Mouse (Mus musculus): ENCODE data around the gene Dmrtc2. TPM values are rescaled to one million over a fixed set of nuclear protein-coding genes. Genes with fewer than 3 reads are reported as not detected.
"Not testable (repeated sequence)": the region's sequence is repeated elsewhere in the genome, so short reads cannot be mapped to it uniquely, and the experiment has no call there.

The Dmrtc2 gene
- total RNA-seq, 2 experiments from 2014 or later: not detected

GRCm38 (mm10) chr7:24864156-24864555 lies 5.7 kb upstream of the Dmrtc2 start:
- ATAC-seq (replicated peaks; ENCODE audit: poor library complexity): no peak; the same call in 1 of the 2 replicates

- no peak for ATAC-seq (replicated peaks; ENCODE audit: poor library complexity)
Measured at GRCm38 (mm10) chr7:24869080-24869479, 777 bp upstream of the Dmrtc2 start.

DNA sequence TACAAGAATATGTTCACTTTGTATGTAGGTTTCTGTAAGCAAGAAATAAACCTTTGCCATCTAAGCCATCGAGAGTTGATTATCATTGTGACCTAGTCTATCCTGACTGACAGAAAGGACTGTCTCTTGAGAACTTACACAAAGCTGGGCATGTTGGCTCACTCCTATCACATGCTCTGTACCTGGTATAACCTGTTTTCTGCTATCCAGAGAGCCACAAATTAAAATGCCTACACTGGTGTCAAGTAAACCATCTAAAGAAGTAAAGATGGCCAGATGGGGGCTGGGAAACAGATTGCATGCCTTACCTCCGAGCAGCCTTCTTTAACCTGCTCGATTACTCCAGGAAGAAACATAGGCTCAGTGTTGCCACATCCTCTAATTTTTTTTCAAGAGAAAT lies 7.7 kb downstream of the Dmrtc2 start:
- ATAC-seq (replicated peaks; ENCODE audit: poor library complexity): no peak

DNA sequence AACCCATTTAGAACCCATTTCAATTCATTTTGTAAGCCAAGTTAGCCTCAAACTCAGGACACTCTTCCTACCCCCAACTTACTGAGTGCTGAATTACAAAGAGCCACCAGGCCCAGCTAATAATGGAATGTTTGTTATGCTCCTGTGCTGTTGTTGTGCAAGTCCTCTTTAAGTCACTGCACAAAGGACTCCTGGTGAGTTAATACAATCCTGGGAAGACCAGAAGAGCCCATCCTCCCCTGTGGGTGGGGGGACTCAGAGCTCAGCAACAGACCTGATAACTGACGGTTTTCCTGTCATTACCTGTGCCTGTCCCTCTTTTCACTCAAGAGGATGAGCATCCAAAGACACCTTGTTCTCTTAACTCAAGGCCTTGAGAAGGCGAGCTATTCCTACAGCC lies 9.8 kb downstream of the Dmrtc2 start:
- no peak for ATAC-seq (replicated peaks; ENCODE audit: poor library complexity)

DNA sequence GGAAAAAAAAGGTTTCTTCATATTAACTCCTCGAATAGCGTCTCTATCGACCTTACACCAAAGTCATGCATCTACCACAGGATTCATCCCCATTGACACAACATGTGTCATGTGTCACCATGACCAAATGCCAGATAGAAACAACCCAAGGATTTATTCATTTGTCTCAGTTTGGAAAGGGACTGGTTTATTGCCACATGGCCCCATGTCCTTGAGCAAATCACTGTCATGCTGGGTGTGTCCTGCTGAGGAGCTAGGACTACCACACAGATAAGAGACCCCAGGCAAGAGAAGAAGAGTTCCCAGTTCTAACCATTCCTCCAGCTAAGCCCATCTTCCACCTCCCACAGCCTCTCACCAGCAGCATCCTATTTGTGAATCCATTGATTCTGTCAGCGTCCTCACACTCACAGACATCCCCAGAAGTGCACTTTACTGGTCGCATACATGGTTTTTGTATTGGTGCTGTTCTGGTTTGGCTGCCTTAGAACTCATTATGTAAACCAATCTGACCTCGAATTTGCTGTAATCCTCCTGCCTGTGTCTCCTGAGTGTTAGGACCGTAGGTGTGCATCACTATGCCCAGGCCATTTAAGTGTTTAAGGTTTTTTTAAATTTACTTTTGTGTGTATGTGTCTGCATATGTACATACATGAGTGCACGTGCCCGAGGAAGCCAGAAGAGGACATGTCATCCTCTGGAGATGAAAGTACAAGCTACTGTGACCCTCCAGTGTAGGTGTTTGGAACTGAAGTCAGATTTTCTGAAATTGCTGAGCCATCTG lies 12.8 kb downstream of the Dmrtc2 start:
- no peak for ATAC-seq (replicated peaks; ENCODE audit: poor library complexity)

GRCm38 (mm10) chr7:24883896-24884692 lies 14.2 kb downstream of the Dmrtc2 start, which contains the start of gene Rps19:
TSS of gene Rps19 (plus strand) at chr7:24884371.
- ATAC-seq (replicated peaks; ENCODE audit: poor library complexity): peak; percentile 83

- ATAC-seq (replicated peaks; ENCODE audit: poor library complexity): no peak; the same call in 1 of the 2 replicates
Measured at GRCm38 (mm10) chr7:24884693-24885291, 14.9 kb downstream of the Dmrtc2 start.

DNA sequence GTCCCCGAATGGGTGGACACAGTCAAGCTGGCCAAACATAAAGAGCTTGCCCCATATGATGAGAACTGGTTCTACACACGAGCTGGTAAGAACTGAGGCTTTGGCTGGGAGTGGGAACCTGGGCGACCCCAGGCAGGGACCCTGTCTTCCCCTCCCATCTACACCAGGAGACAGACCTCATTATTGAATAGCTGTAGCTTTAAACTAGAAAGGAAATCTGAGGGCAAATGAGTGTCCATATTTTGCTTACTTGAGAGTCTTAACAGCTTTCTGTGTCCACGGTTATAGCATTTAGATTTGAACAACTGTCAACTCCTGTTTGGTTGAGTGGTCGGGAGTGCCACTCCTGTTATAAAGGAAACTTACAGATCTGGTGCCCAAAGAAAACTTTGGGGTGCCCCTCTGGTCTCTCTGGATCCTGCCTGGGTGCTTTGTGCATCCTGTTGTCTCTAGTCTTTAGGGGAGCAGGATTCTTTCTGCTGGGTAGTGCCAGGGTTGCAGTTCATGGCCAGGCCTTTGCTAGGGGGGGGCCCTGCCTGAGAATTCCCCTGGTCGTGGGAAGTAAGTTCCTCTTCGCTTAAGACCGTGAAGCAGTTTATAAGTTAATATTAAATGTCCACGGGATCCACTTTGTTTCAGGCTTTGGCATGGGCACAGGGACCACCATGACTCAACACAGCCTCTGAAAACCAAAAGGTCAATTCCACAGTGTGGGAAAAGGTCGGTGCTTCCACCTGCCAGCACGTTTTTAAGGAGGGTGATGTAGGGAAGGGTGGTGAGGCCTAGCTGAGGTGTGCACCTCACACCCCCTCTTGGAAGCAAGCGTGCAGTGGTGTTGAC lies 15.8 kb downstream of the Dmrtc2 start:
- no peak for ATAC-seq (replicated peaks; ENCODE audit: poor library complexity)

DNA sequence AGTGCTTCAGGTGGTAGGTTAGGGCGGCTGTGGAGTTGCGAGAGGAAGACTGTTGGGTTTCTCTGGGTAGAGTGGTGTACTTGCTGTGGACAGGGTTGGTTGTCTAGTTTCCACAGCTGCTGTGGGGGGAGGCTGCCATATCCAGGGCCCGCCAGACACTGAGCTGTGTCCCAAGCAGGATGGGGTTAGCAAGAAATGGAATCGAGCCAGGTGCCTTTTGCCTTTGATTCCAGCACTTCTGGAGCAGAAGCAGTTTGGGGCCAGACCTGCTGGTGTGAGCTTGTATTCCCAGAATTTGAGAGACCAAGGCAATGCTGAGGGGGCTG lies 16.4 kb downstream of the Dmrtc2 start:
- no peak for ATAC-seq (replicated peaks; ENCODE audit: poor library complexity)

DNA sequence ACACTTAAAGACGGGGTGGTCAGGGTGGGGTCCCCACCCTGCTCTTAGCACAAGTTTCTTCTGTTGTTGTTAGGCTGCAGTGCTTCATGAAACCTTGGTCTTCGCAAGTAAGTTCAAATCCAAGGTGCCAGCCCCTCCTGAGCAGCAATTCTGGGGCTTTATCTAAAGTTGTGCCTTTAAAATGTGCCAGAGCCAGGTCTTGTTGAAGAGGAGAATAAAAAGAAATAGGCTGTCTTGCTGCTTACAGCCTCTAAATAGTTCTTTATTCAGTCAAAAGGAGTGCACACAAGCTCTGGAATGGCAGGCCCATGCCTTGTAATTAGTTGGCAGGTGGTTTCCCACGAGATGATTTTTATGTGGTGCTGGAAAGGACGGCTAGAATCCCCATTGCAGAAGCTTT lies 17.2 kb downstream of the Dmrtc2 start:
- ATAC-seq (replicated peaks; ENCODE audit: poor library complexity): no peak

DNA sequence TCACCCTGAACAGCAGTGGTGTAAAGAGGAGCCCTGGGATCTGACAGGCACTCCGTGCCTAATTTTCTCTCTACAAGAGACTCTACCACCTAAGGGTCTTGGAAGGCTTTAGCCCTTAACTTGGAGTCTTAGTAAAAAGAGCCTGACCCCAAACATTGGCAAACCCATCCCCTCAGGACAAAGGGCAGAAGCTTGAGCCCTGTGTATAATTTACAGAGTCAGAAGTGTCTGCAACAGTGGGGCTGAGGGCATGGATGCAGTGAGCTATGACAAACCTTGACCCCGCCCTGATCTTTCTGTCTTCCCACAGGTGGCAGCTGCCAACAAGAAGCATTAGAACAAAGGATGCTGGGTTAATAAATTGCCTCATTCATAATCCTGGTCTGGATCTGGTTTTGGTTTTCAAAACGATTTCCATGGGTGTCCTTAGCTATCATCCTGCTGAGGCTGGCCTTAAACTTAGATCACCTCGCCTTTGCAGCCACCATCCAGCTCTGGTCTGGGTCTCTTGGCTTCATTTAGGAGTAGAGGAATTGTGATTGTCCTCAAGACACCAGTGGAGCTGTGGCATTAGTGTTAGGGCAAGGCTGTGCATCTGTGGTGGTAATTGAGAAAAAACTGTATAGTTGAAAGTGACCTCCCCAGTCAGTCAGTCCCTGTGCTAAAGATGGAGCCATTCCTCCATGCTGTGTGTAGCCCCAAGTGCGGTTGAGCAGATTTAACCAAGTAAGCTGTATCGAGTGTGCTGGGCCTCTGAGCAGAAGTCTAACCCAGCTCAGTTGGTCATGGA lies 19.8 kb downstream of the Dmrtc2 start:
- ATAC-seq (replicated peaks; ENCODE audit: poor library complexity): no peak

- peak; percentile 78 for ATAC-seq (replicated peaks; ENCODE audit: poor library complexity)
Measured at GRCm38 (mm10) chr7:24890281-24891216, 20.7 kb downstream of the Dmrtc2 start.

- ATAC-seq (replicated peaks; ENCODE audit: poor library complexity): no peak
Measured at GRCm38 (mm10) chr7:24891241-24892124, 21.6 kb downstream of the Dmrtc2 start.

- no peak for ATAC-seq (replicated peaks; ENCODE audit: poor library complexity)
Measured at GRCm38 (mm10) chr7:24892125-24892583, 22.3 kb downstream of the Dmrtc2 start.

DNA sequence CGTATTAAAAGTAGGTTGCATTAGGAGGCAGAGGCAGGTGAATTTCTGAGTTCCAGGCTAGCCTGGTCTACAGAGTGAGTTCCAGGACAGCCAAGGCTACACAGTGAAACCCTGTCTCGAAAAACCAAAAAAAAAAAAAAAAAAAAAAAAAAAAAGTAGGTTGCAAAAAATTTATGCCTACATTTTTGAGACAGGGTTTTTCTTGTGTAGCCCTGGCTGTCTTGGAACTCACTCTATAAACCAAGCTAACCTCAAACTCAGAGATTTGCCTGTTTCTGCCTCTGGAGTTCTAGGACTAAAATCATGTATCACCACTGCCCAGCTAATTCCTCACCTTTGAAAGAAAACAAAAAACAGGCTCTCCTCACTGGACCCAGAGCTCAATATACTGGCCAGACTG lies 25.9 kb downstream of the Dmrtc2 start:
- ATAC-seq (replicated peaks; ENCODE audit: poor library complexity): not testable (repeated sequence)

DNA sequence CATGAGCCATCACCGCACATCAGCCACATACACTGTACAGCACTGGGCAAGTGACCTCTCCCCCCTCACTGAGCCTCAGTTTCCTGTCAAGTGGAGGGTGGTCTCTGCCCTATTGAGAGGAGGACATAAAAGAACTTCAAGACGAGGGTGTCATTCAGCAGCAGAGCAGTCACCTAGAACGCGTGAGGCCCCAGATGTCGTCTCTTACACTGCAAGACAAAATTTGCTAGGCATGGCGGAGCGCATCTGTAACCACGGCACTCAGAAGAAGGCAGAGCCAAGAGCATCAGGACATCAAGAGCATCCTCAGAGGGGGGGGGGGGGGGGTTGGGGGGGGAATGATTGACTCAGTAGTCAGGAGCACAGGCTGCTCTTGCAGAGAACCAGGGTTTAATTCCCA lies 26.4 kb downstream of the Dmrtc2 start:
- no peak for ATAC-seq (replicated peaks; ENCODE audit: poor library complexity)

- no peak for ATAC-seq (replicated peaks; ENCODE audit: poor library complexity)
Measured at GRCm38 (mm10) chr7:24897224-24897623, 27.4 kb downstream of the Dmrtc2 start, which contains the start of gene Cd79a. TSS of gene Cd79a (plus strand) at chr7:24897381.

- no peak for ATAC-seq (replicated peaks; ENCODE audit: poor library complexity)
Measured at GRCm38 (mm10) chr7:24897959-24898358, 28.1 kb downstream of the Dmrtc2 start.

Data from megakaryocyte progenitor cell, adult 5-6 weeks (primary cell).